In the genomic region with DNA sequence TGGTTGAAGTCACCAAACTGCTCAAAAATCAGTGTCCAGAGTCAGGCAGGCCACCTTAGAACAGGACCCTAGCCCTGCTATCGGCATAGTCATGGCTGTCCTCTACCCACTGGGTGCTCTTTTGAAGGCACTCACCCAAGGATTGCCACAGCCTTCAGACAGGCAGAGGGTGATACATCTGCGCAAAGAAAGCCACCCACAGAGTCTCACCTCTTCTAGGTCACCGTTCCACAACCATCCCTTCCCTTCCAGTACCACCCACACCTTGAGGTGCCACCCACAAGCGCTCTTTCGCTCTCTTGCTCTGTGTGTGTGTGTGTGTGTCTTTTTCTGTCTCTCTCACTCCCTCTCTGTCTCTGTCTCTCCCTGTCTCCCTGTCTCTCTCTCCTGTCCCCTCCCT, we compare ENCODE assay signal across 25 mouse cellular contexts.
DNase-seq lines count a peak whose midpoint lies in the region; ATAC-seq and TF ChIP-seq lines count a peak whose summit lies in the region.
"Had no signal": no experiment of that assay in that cellular context is flagged by ENCODE, and none has a peak within 500 bp of the region (broad histone marks: within the 10 kb centered on the region; RNA-seq: fewer than 3 reads in every experiment).

No protein-coding gene starts in this region.

- no peaks in the 10 kb centered on the region for H3K9me3 ChIP-seq in ES-E14 (ENCODE audit: control insufficient read depth, insufficient read depth, low read depth, low read length)
- H3K9me3 ChIP-seq: forebrain, embryonic 10.5 days; limb, embryonic 13.5 days; liver, embryonic 13.5 days; midbrain, embryonic 12.5 days; stomach, embryonic 15.5 days had no signal

- intact Hi-C loops in left cerebral cortex, postnatal 4 days (cut with DNase I): no loop called here

- peak; percentile 53 for ATAC-seq in megakaryocyte, adult 5-6 weeks (ENCODE audit: poor library complexity, severe bottlenecking)
- no peak for ATAC-seq in megakaryocyte-erythroid progenitor cell, adult 5-6 weeks (replicated peaks; ENCODE audit: low FRiP score, low TSS enrichment, poor library complexity, severe bottlenecking)
- ATAC-seq: hindbrain, postnatal 0 days had no signal

- peak; percentile 4 to 17 for DNase-seq in frontal cortex, postnatal 36 days (ENCODE audit: low spot score in 2 of 2)
- no peak for DNase-seq in frontal cortex, postnatal 25 days (ENCODE audit: low spot score in 2 of 2)
- DNase-seq in ES-E14 (ENCODE audit: low read depth, low spot score): no peak
- DNase-seq in thymus, postnatal 14 days: peak; percentile 71
- no peak for DNase-seq in cerebellum, adult 2 months
- DNase-seq in left cerebral cortex, postnatal 4 days: no peak
- DNase-seq: adrenal gland, adult 8-10 months; cerebellum, adult 9-11 months; gastrocnemius, postnatal 14 days; heart, adult 2 months; kidney, adult 2 months; kidney, postnatal 10 days; liver, embryonic 13.5 days; lung, embryonic 14.5 days; lung, postnatal 36 days; right cerebral cortex, postnatal 25 days had no signal

- 94% methylated on average over 5 of the region's 5 CpGs for WGBS in cerebellum, adult 2 months

- no peak overlapping the region for H3K4me3 ChIP-seq in ES-E14 (ENCODE audit: insufficient read depth in 1 of 2, low read depth in 1 of 2, low read length in 2 of 2, poor library complexity in 1 of 2, severe bottlenecking in 1 of 2)
- H3K4me3 ChIP-seq in cerebellum, adult 2 months (replicated peaks; ENCODE audit: insufficient read depth, low read depth, low read length): no peak overlapping the region
- H3K4me3 ChIP-seq: forebrain, embryonic 10.5 days; heart, adult 2 months; layer of hippocampus, adult 2 months; left cerebral cortex, adult 2 months; limb, embryonic 13.5 days; liver, embryonic 13.5 days; midbrain, embryonic 12.5 days; stomach, embryonic 15.5 days had no signal

- H3K36me3 ChIP-seq in ES-E14 (ENCODE audit: control insufficient read depth, insufficient read depth, low read length, poor library complexity, severe bottlenecking): no peaks in the 10 kb centered on the region
- H3K36me3 ChIP-seq: forebrain, embryonic 10.5 days; limb, embryonic 13.5 days; liver, embryonic 13.5 days; midbrain, embryonic 12.5 days; stomach, embryonic 15.5 days had no signal

- no peak for TF ChIP-seq POLR2A in cerebellum, adult 2 months (IDR thresholded peaks at IDR 0.05; ENCODE audit: borderline replicate concordance, insufficient read depth, low read length)

- no peaks in the 10 kb centered on the region for H3K4me1 ChIP-seq in ES-E14 (ENCODE audit: control insufficient read depth in 2 of 2, insufficient read depth in 2 of 2, low read length in 2 of 2, poor library complexity in 1 of 2)
- no peaks in the 10 kb centered on the region for H3K4me1 ChIP-seq in cerebellum, adult 2 months (ENCODE audit: control insufficient read depth, insufficient read depth, low read length)
- H3K4me1 ChIP-seq: liver, embryonic 13.5 days had no signal

- peak overlapping the region; percentile 25; the same call in 1 of the 2 replicates for H3K27ac ChIP-seq in ES-E14 (ENCODE audit: insufficient read depth, low read depth, low read length, poor library complexity, severe bottlenecking)
- H3K27ac ChIP-seq in cerebellum, adult 2 months (ENCODE audit: insufficient read depth, low read length): no peak overlapping the region
- H3K27ac ChIP-seq: forebrain, embryonic 10.5 days; heart, adult 2 months; hindbrain, postnatal 0 days; layer of hippocampus, adult 2 months; left cerebral cortex, adult 2 months; limb, embryonic 13.5 days; liver, embryonic 13.5 days; midbrain, embryonic 12.5 days; stomach, embryonic 15.5 days had no signal

- no peak overlapping the region for H3K9ac ChIP-seq in ES-E14 (ENCODE audit: insufficient read depth, low read depth, low read length, poor library complexity, severe bottlenecking)
- H3K9ac ChIP-seq: limb, embryonic 13.5 days; liver, embryonic 13.5 days; lung, embryonic 14.5 days; midbrain, embryonic 12.5 days; stomach, embryonic 15.5 days had no signal

- no peaks in the 10 kb centered on the region for H3K27me3 ChIP-seq in cerebellum, adult 2 months (ENCODE audit: control insufficient read depth, insufficient read depth, low read length)
- H3K27me3 ChIP-seq: limb, embryonic 13.5 days; liver, embryonic 13.5 days; midbrain, embryonic 12.5 days; stomach, embryonic 15.5 days had no signal

- TF ChIP-seq CTCF in cerebellum, adult 2 months (IDR thresholded peaks at IDR 0.05; ENCODE audit: borderline replicate concordance, insufficient read depth, low read depth, low read length): no peak

- in situ Hi-C loops in ES-E14 (cut with MboI; ENCODE audit: low sequenced_read_pairs in 2 of 2, unreplicated experiment in 2 of 2): no loop called here

TF ChIP-seq in ES-E14, 5 proteins besides CTCF, POLR2A, EP300 and RAD21:
- TF ChIP-seq MAFK (IDR thresholded peaks at IDR 0.05; ENCODE audit: insufficient read depth, low read depth, low read length) (no peak), CHD2 (IDR thresholded peaks at IDR 0.05; ENCODE audit: low read depth, low read length) (no peak)

Comparison
In these comparisons a context has a peak if more than half of its experiments do, and no peak if none do; other contexts are left out.
1. DNase-seq: peak in frontal cortex, postnatal 36 days (2 of 2) and thymus, postnatal 14 days (single experiment); none in frontal cortex, postnatal 25 days (0 of 2), ES-E14 (single experiment), cerebellum, adult 2 months (0 of 2) and left cerebral cortex, postnatal 4 days (single experiment).